Mouse (Mus musculus) forebrain, embryonic 12.5 days (tissue): ENCODE data around the gene Mylk4. TPM values are rescaled to one million over a fixed set of nuclear protein-coding genes. Genes with fewer than 3 reads are reported as not detected.

Experiments
- ATAC-seq: fragments of 200-750 bp; cut with Nextera tagmentation; 2 replicates; pipeline ENCODE4 v1.8.0; 2017; ENCODE audit warnings: moderate TSS enrichment; ENCODE audit not compliant: low FRiP score
- H3K27ac ChIP-seq: fragments of 300-500 bp; sonication (generic); 2 replicates; pipeline ENCODE4 v1.5.1; 2016; ENCODE audit warnings: mild to moderate bottlenecking
- H3K27me3 ChIP-seq: fragments of 300-500 bp; sonication (generic); 2 replicates; pipeline ENCODE4 v1.6.1; 2016; ENCODE audit warnings: mild to moderate bottlenecking
- H3K36me3 ChIP-seq: fragments of 300-500 bp; sonication (generic); replicated peaks from 2 replicates; pipeline ENCODE4 v1.6.1; 2016; ENCODE audit warnings: mild to moderate bottlenecking
- H3K4me1 ChIP-seq: fragments of 300-500 bp; sonication (generic); 2 replicates; pipeline ENCODE4 v1.6.1; 2016
- H3K4me2 ChIP-seq: fragments of 300-500 bp; sonication (generic); 2 replicates; pipeline ENCODE4 v1.6.1; 2016; ENCODE audit warnings: mild to moderate bottlenecking, moderate library complexity
- H3K4me3 ChIP-seq: fragments of 300-500 bp; sonication (generic); replicated peaks from 2 replicates; pipeline ENCODE4 v1.5.1; 2016; ENCODE audit warnings: mild to moderate bottlenecking
- H3K9ac ChIP-seq: fragments of 300-500 bp; sonication (generic); 2 replicates; pipeline ENCODE4 v1.6.1; 2016; ENCODE audit warnings: mild to moderate bottlenecking
- H3K9me3 ChIP-seq: fragments of 300-500 bp; sonication (generic); 2 replicates; pipeline ENCODE4 v1.6.1; 2016
- WGBS: fragments of 180-500 bp; shearing (Covaris S2); methylation state at CpG from one replicate; pipeline ENCODE4 v1.1.7; 2016; 5-methylcytosine and 5-hydroxymethylcytosine counted together
- polyA plus RNA-seq: library from polyadenylated mRNA; unstranded; fragments of >200 nt; fragmentation: Nextera tagmentation; extraction: Ambion mirVana; gene quantifications from 2 replicates; pipeline ENCODE4 v1.2.1, GENCODE M21; 2016

Mylk4 gene
- polyA plus RNA-seq, 1 experiment from 2014 or later = 0.13 TPM

DNA sequence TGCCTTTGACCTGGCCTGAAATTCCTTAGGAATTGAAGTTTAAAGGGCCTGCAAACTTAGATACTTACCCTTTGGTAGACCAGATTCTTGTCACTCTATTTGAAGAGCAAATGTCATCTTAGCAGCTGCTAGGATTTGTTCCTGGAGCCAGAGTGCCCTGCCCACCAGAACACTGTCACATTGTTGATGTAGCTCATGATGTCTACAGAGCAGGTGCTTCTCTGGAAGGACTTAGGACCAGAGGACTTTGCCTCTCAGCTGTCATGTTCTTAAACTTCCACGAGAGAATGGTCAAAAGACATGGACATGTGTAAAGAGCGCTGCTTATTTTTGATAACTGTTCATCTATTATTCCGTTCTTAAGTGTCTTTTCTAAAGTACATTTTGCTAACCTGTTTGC is 35.5 kb upstream of the Mylk4 start:
- no peak overlapping the region for H3K9ac ChIP-seq
- H3K4me2 ChIP-seq = no peak overlapping the region
- 93% methylated on average over 3 of the region's 3 CpGs for WGBS
- peaks cover 58% of the 10 kb centered on the region for H3K36me3 ChIP-seq
- no peak overlapping the region for H3K4me3 ChIP-seq
- H3K27me3 ChIP-seq = no peaks in the 10 kb centered on the region
- ATAC-seq = no peak
- no peaks in the 10 kb centered on the region for H3K4me1 ChIP-seq
- H3K27ac ChIP-seq = no peak overlapping the region
- no peaks in the 10 kb centered on the region for H3K9me3 ChIP-seq

DNA sequence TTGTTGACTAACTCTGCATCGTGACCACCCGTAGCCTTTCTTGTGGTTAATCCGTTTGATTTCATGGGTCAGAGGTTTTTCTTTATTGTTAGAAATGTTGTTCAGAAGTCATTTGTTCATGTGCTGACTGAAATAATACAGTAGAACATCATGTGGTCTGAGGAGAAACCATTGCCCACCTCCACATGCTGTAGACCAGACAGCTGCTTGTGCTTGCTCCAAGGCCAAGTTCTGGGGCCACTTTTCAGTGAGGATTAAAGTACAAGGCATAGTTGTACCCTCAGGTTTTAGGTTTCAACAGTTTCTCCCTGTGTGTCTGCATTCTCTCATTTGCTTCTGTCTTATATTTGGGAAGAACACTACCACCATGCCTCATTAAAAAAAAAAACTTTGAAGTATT is 23.9 kb upstream of the Mylk4 start:
- H3K36me3 ChIP-seq = peaks cover 30% of the 10 kb centered on the region
- no peak overlapping the region for H3K4me2 ChIP-seq
- ATAC-seq = no peak
- no peak overlapping the region for H3K27ac ChIP-seq
- no peaks in the 10 kb centered on the region for H3K9me3 ChIP-seq
- peaks cover 27% of the 10 kb centered on the region for H3K4me1 ChIP-seq
- no peak overlapping the region for H3K4me3 ChIP-seq
- H3K27me3 ChIP-seq = no peaks in the 10 kb centered on the region
- H3K9ac ChIP-seq = no peak overlapping the region
- WGBS = 65% methylated on average over 3 of the region's 3 CpGs

DNA sequence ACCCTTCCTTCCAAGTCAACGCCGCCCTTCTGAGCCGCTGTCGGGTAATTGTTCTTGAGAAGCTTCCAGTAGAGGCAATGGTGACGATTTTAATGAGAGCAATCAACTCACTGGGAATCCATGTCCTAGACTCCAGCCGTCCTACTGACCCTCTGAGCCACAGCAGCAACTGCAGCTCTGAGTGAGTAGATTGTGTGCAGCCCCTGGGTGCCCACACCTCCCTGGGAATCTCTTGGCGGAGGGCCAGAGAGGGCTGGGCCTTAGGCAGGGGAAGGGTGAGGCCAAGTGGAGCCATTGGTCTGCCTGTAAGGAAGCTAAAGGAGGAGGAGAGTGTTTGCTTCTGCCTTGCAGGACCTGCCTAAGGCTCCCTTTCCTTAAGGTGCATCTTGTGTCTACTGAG is 23.1 kb upstream of the Mylk4 start:
- Histone ChIP-seq H3K36me3 (peaks cover 30% of the 10 kb centered on the region), H3K4me1 (peaks cover 27% of the 10 kb centered on the region), H3K9ac (no peak overlapping the region; the same call in 1 of the 2 replicates), H3K4me2 (no peak overlapping the region), H3K27ac (no peak overlapping the region), H3K9me3 (no peaks in the 10 kb centered on the region), H3K4me3 (no peak overlapping the region), H3K27me3 (no peaks in the 10 kb centered on the region)
- 81% methylated on average over 7 of the region's 7 CpGs for WGBS
- no peak for ATAC-seq

DNA sequence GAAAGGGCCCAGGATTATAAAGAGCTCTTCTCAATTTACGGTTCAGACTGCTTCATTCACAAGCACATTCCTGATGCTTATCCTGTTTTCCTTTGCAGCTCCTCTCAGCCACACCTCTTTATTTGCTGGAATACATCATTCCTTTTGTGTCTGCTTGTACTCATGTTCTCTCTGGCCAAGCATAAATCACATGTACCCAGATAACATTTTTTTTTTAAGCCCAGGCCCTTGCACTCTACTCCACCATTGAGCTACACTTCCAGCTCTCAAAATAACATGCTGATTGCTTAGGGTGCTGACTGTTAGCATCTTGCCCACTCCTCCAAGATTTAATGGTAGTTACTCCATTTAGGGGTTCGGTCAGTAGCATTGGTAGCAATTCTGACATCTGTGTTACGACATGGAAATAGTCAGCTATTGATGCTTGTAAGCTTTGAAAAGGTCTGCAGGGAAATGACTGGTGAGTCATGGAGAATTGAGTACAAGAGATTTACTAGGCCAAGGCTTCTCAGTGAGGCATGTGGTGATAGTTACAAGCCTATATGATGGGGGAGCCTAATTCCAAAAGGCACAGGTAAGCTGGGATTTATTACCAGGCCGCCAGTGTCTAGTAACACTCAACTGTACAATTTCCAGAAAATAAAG is 20.1 kb upstream of the Mylk4 start:
- Histone ChIP-seq H3K4me3 (peak overlapping the region; percentile 81), H3K4me2 (peak overlapping the region; percentile 80), H3K27me3 (no peaks in the 10 kb centered on the region), H3K9ac (peak overlapping the region; percentile 82; the same call in 1 of the 2 replicates), H3K4me1 (peaks cover 31% of the 10 kb centered on the region), H3K36me3 (peaks cover 20% of the 10 kb centered on the region), H3K9me3 (no peaks in the 10 kb centered on the region), H3K27ac (no peak overlapping the region)
- WGBS = 71% methylated on average over 4 of the region's 4 CpGs
- no peak for ATAC-seq

DNA sequence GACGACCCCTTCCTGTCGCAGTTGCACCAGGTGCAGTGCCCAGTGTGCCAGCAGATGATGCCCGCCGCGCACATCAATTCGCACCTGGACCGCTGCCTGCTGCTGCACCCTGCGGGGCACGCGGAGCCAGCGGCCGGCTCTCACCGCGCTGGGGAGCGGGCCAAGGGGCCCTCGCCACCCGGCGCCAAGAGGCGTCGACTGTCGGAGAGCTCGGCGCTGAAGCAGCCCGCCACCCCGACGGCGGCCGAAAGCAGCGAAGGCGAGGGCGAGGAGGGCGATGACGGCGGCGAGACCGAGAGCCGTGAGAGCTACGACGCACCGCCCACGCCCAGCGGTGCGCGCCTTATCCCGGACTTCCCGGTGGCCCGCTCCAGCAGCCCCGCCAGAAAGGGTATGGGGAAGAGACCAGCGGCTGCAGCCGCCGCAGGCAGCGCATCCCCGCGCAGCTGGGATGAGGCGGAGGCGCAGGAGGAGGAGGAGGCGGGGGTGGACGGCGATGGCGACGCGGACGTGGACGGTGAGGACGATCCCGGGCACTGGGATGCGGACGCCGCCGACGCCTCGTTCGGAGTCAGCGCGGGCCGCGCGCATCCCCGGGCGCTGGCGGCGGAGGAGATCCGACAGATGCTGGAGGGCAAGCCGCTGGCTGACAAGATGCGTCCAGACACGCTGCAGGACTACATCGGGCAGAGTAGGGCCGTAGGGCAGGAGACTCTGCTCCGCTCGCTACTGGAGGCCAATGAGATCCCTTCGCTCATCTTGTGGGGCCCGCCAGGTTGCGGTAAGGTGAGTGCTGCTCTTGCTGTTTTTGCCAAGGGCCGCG is 18.7 kb upstream of the Mylk4 start, which contains the start of gene D930007J09Rik:
D930007J09Rik (minus strand) TSS at position 591 of the 823 bp plus-strand sequence.
- peak within 1 kb of the TSS; percentile 82 for H3K9ac ChIP-seq
- ATAC-seq = peak; percentile 37
- H3K4me1 ChIP-seq = peaks cover 27% of the 10 kb centered on the region
- no peaks in the 10 kb centered on the region for H3K27me3 ChIP-seq
- H3K36me3 ChIP-seq = peaks cover 13% of the 10 kb centered on the region
- H3K9me3 ChIP-seq = no peaks in the 10 kb centered on the region
- peak within 1 kb of the TSS; percentile 80 for H3K4me2 ChIP-seq
- WGBS = under 1% methylated on average over 95 of the region's 95 CpGs
- H3K4me3 ChIP-seq = peak within 1 kb of the TSS; percentile 81
- H3K27ac ChIP-seq = peak within 1 kb of the TSS; percentile 76

DNA sequence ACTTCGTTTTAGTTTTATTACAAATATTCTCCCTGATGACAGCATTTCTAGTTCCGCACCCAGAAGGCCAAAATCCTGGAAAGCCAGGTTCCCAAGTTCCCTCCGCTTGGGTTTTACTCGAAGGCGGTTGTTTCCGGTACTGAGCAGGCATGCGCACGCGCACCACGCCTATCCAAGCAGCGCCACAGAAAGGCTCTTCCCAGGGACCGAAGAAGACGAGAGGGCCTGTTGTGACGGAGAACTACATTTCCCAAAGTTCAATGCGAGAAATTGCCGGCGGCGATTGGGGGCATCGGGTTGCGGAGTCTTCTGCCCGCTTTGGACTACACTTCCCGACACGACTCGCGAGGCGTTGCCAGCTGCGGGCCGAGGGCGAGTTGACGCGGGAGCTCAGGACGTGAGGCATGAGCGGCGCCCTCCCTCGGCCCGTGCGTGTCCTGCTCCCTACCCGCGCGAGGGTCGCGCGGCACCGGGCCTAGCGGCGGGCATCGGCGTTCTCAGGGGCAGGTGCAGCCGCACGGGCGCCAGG is 18.0 kb upstream of the Mylk4 start, which contains the start of gene Wrnip1:
Wrnip1 (plus strand) TSS at position 346 of the 529 bp plus-strand sequence.
- Histone ChIP-seq H3K9me3 (no peaks in the 10 kb centered on the region), H3K4me1 (peaks cover 23% of the 10 kb centered on the region), H3K27ac (peak within 1 kb of the TSS; percentile 76), H3K27me3 (no peaks in the 10 kb centered on the region), H3K4me3 (peak within 1 kb of the TSS; percentile 81), H3K36me3 (peaks cover 7% of the 10 kb centered on the region), H3K4me2 (peak within 1 kb of the TSS; percentile 80), H3K9ac (peak within 1 kb of the TSS; percentile 82)
- WGBS = 0% methylated on average over 48 of the region's 51 CpGs
- ATAC-seq = peak; percentile 98

DNA sequence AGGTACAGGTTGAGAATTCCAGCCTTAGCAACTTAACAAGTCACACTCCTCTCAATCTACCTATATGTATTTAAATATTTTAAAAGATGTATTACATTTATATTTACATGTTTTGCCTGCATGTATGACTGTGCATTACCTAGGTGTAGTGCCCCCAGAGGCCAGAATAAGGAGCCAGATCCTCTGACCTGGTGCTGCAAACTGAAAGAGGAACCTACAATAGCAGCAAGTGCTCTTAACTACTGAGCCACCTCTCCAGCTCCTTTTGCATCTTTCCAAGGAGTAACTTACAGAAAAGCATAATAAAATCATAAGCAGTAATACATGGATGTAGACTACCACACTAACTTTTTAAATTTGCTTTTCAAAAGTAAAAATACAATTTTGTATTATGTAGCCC is 17.1 kb upstream of the Mylk4 start:
- peak overlapping the region; percentile 80 for H3K4me2 ChIP-seq
- H3K9ac ChIP-seq = no peak overlapping the region
- H3K36me3 ChIP-seq = no peaks in the 10 kb centered on the region
- H3K27me3 ChIP-seq = no peaks in the 10 kb centered on the region
- peak overlapping the region; percentile 81; the same call in 1 of the 2 replicates for H3K4me3 ChIP-seq
- peaks cover 23% of the 10 kb centered on the region for H3K4me1 ChIP-seq
- no peaks in the 10 kb centered on the region for H3K9me3 ChIP-seq
- ATAC-seq = no peak
- no peak overlapping the region for H3K27ac ChIP-seq

DNA sequence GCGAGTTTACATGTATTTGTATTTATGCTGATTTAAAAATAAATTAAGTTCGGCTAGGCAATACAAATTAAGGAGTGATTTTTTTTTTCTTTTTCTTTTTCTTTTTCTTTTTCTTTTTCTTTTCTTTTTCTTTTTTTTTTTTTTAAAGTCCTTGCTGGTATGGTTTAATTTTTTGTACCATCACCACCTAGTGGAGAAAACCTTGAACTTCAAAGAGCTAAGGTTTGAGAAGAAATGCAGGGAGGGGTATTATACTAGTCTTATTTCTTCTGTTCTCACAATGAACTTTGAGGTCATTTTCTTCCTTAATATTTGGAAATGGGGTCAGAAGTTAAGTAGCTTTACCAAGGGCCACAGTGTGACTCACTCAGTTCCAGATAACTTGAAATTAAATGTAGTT is 15.4 kb upstream of the Mylk4 start:
- no peak overlapping the region for H3K4me3 ChIP-seq
- no peak for ATAC-seq
- H3K9ac ChIP-seq = no peak overlapping the region
- H3K9me3 ChIP-seq = no peaks in the 10 kb centered on the region
- H3K27ac ChIP-seq = no peak overlapping the region
- no peaks in the 10 kb centered on the region for H3K36me3 ChIP-seq
- H3K27me3 ChIP-seq = no peaks in the 10 kb centered on the region
- 80% methylated on average over 2 of the region's 2 CpGs for WGBS
- peaks cover 17% of the 10 kb centered on the region for H3K4me1 ChIP-seq
- H3K4me2 ChIP-seq = no peak overlapping the region

DNA sequence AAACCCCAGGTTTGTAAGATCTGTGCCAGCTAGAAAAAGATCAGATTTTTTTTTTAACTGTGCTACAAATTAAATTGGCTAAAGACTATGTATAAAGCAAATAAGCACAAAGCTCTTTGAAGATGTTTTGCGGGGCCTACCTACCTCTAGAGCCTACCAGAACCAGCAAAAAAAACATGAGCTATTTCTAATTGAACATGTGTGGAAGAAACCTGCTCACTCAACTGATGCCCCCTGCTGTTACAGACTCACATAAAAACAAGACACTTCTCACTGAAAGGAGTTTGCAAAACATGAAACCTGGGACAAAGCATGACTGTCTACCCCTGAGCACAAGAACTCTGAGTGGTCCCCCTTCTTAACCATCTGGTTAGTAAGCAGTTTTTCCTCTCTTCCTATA is 13.3 kb upstream of the Mylk4 start:
- H3K4me2 ChIP-seq = no peak overlapping the region
- no peak overlapping the region for H3K4me3 ChIP-seq
- H3K27me3 ChIP-seq = no peaks in the 10 kb centered on the region
- peaks cover 4% of the 10 kb centered on the region; the same call in 1 of the 2 replicates for H3K4me1 ChIP-seq
- H3K9ac ChIP-seq = no peak overlapping the region
- no peaks in the 10 kb centered on the region for H3K9me3 ChIP-seq
- 92% methylated on average over 1 of the region's 1 CpGs for WGBS
- H3K27ac ChIP-seq = no peak overlapping the region
- H3K36me3 ChIP-seq = no peaks in the 10 kb centered on the region
- ATAC-seq = no peak

DNA sequence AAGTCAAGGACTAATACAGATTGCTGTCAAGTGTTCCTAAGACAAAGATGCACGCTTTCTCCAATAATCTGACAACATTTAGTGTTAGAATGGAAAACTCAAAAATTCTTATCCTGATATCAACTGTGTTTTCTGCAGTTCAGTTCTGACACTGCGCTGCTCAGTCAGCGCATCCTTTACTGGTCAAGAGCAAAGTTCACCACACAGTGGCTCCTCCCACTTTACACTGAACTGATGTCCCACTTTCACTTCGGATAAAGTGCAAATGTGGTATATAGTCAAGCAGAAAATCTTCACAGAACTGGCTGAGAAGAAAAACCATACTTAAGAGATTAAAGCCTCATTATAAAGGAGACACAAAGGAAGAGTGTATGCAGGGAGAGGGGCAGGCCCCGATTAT is 11.4 kb upstream of the Mylk4 start:
- H3K9ac ChIP-seq = no peak overlapping the region
- no peaks in the 10 kb centered on the region for H3K9me3 ChIP-seq
- ATAC-seq = no peak
- H3K4me3 ChIP-seq = no peak overlapping the region
- H3K36me3 ChIP-seq = no peaks in the 10 kb centered on the region
- no peaks in the 10 kb centered on the region for H3K27me3 ChIP-seq
- H3K27ac ChIP-seq = no peak overlapping the region
- H3K4me1 ChIP-seq = no peaks in the 10 kb centered on the region
- 81% methylated on average over 5 of the region's 5 CpGs for WGBS
- no peak overlapping the region for H3K4me2 ChIP-seq

DNA sequence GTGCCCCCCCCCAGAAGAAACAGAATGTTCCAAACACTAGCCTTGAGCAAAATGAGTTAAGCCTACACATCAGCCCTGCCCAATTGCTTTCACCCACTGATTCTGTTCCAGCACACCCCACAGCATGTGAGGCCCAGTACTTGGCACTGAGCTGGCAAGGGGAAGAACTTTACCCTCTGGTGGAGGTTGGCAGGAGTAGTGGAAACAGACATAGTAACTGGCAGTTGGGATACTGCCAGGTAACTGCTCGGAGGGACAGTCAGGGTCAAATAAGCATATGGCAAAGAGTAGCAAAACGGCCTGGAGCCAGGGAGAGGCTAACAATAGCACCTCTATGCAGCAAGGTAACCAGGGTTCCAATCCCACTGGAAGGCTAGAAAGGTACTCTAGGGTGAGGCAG is 10.9 kb upstream of the Mylk4 start:
- no peak overlapping the region for H3K9ac ChIP-seq
- no peaks in the 10 kb centered on the region for H3K27me3 ChIP-seq
- H3K4me2 ChIP-seq = no peak overlapping the region
- no peak overlapping the region for H3K4me3 ChIP-seq
- 77% methylated on average over 2 of the region's 2 CpGs for WGBS
- H3K27ac ChIP-seq = no peak overlapping the region
- no peaks in the 10 kb centered on the region for H3K9me3 ChIP-seq
- H3K4me1 ChIP-seq = no peaks in the 10 kb centered on the region
- no peaks in the 10 kb centered on the region for H3K36me3 ChIP-seq
- no peak for ATAC-seq

DNA sequence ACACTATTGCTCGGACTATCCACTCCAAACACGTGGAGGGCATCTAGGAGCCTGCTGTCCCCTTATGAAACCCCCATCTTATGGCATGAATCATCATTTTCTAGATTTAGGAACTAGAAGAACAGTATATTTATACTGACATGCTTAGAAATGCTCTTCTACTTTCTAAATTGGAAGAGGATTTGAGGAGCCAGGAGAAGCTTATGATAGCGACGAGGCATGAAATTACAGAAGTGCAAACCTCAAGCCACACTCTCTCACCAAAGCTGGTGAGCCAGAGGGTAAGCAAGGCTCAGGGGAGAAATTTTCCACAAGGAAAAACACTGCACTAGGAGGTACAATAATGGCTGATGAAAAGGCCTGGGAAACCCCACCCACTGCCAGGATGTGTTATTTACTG is 6.0 kb upstream of the Mylk4 start:
- no peak overlapping the region for H3K9ac ChIP-seq
- H3K4me2 ChIP-seq = no peak overlapping the region
- H3K36me3 ChIP-seq = no peaks in the 10 kb centered on the region
- no peaks in the 10 kb centered on the region for H3K4me1 ChIP-seq
- no peaks in the 10 kb centered on the region for H3K27me3 ChIP-seq
- no peaks in the 10 kb centered on the region for H3K9me3 ChIP-seq
- no peak overlapping the region for H3K4me3 ChIP-seq
- WGBS = 82% methylated on average over 4 of the region's 4 CpGs
- H3K27ac ChIP-seq = no peak overlapping the region
- no peak for ATAC-seq
